Mouse (Mus musculus) kidney, adult 2 months (tissue): ENCODE results near the gene Foxn3. TPM values are rescaled to one million over a fixed set of nuclear protein-coding genes. Genes with fewer than 3 reads are reported as not detected.

ENCODE experiments used
- DNase-seq: peaks from one replicate; pipeline ENCODE4 v3.0.0; 2021
- H3K27ac ChIP-seq: fragments of 200-500 bp; 2 replicates; pipeline ENCODE4 v1.5.1; 2012; ENCODE audit warnings: low read depth, low read length, control low read depth, inconsistent platforms; ENCODE audit not compliant: insufficient read depth
- H3K27me3 ChIP-seq: fragments of 200-500 bp; replicated peaks from 2 replicates; pipeline ENCODE4 v1.6.1; 2012; ENCODE audit warnings: mild to moderate bottlenecking, moderate library complexity, low read length, inconsistent platforms; ENCODE audit not compliant: control insufficient read depth, insufficient read depth
- H3K36me3 ChIP-seq: fragments of 200-500 bp; 2 replicates; pipeline ENCODE4 v1.6.1; 2012; ENCODE audit warnings: mild to moderate bottlenecking, moderate library complexity, low read length, inconsistent platforms; ENCODE audit not compliant: control insufficient read depth, insufficient read depth
- H3K4me1 ChIP-seq: fragments of 200-500 bp; 2 replicates; pipeline ENCODE4 v1.6.1; 2011; ENCODE audit warnings: low read length; ENCODE audit not compliant: control insufficient read depth, insufficient read depth
- H3K4me3 ChIP-seq: fragments of 200-500 bp; 2 replicates; pipeline ENCODE4 v1.5.1; 2011; ENCODE audit warnings: mild to moderate bottlenecking, low read depth, low read length, control low read depth; ENCODE audit not compliant: insufficient read depth
- CTCF ChIP-seq: fragments of 200-500 bp; conservative IDR thresholded peaks from 2 replicates; pipeline ENCODE4 v1.5.1; 2011; ENCODE audit warnings: low read depth, mild to moderate bottlenecking, control low read depth, low read length, moderate library complexity, mixed read lengths; ENCODE audit not compliant: insufficient read depth, insufficient read length
- POLR2A ChIP-seq: fragments of 200-500 bp; IDR thresholded peaks from one replicate; pipeline ENCODE4 v1.6.1; 2011; ENCODE audit warnings: low read depth, low read length, control low read depth
- WGBS: fragments of 180-500 bp; shearing (Covaris S2); methylation state at CpG from one replicate; pipeline ENCODE4 v1.1.7; 2018; 5-methylcytosine and 5-hydroxymethylcytosine counted together
- polyA plus RNA-seq: library from polyadenylated mRNA; depleted of rRNA; stranded (reverse); fragments of >200 nt; gene quantifications from 2 replicates; pipeline ENCODE4 v1.2.3, GENCODE M21; 2012

The Foxn3 gene
- polyA plus RNA-seq, 1 experiment: 28.0 TPM

GRCm38 (mm10) chr12:99231321-99231720 lies 332.1 kb downstream of the Foxn3 start:
- TF ChIP-seq CTCF: no peak
- no peak for TF ChIP-seq POLR2A
- Histone ChIP-seq H3K27me3 (no peaks in the 10 kb centered on the region), H3K4me3 (no peak overlapping the region), H3K36me3 (no peaks in the 10 kb centered on the region), H3K27ac (no peak overlapping the region), H3K4me1 (peaks cover 12% of the 10 kb centered on the region; the same call in 1 of the 2 replicates)
- whole genome bisulfite sequencing: 49% methylated on average over 6 of the region's 6 CpGs
- DNase-seq: peak; percentile 30

- 96% methylated on average over 5 of the region's 5 CpGs for WGBS
- Histone ChIP-seq H3K27me3 (no peaks in the 10 kb centered on the region), H3K4me1 (peaks cover 12% of the 10 kb centered on the region; the same call in 1 of the 2 replicates), H3K4me3 (no peak overlapping the region), H3K27ac (no peak overlapping the region), H3K36me3 (no peaks in the 10 kb centered on the region)
- TF ChIP-seq CTCF: no peak
- TF ChIP-seq POLR2A: no peak
- no peak for DNase-seq
Observed at GRCm38 (mm10) chr12:99230783-99231048, 332.7 kb downstream of the Foxn3 start.

GRCm38 (mm10) chr12:99229973-99230782 lies 333.2 kb downstream of the Foxn3 start:
- no peak for DNase-seq
- Histone ChIP-seq H3K4me1 (peaks cover 12% of the 10 kb centered on the region; the same call in 1 of the 2 replicates), H3K4me3 (no peak overlapping the region), H3K27ac (no peak overlapping the region), H3K27me3 (no peaks in the 10 kb centered on the region), H3K36me3 (no peaks in the 10 kb centered on the region)
- WGBS: 86% methylated on average over 17 of the region's 17 CpGs
- TF ChIP-seq CTCF (no peak), POLR2A (no peak)

- WGBS: 83% methylated on average over 6 of the region's 6 CpGs
- TF ChIP-seq CTCF: no peak
- TF ChIP-seq POLR2A: no peak
- H3K27ac ChIP-seq: no peak overlapping the region
- no peak for DNase-seq
- no peaks in the 10 kb centered on the region for H3K27me3 ChIP-seq
- H3K4me3 ChIP-seq: no peak overlapping the region
- no peaks in the 10 kb centered on the region for H3K36me3 ChIP-seq
- peaks cover 8% of the 10 kb centered on the region; the same call in 1 of the 2 replicates for H3K4me1 ChIP-seq
Observed at GRCm38 (mm10) chr12:99227313-99227952, 335.9 kb downstream of the Foxn3 start.

- H3K36me3 ChIP-seq: no peaks in the 10 kb centered on the region
- H3K27ac ChIP-seq: no peak overlapping the region
- peaks cover 5% of the 10 kb centered on the region; the same call in 1 of the 2 replicates for H3K4me1 ChIP-seq
- no peak for DNase-seq
- no peak overlapping the region for H3K4me3 ChIP-seq
- no peaks in the 10 kb centered on the region for H3K27me3 ChIP-seq
- no peak for TF ChIP-seq POLR2A
- TF ChIP-seq CTCF: no peak
- WGBS: 81% methylated on average over 13 of the region's 13 CpGs
Observed at GRCm38 (mm10) chr12:99224863-99225603, 338.3 kb downstream of the Foxn3 start.

- no peak for DNase-seq
- WGBS: 82% methylated on average over 15 of the region's 15 CpGs
- no peaks in the 10 kb centered on the region for H3K27me3 ChIP-seq
- no peak for TF ChIP-seq CTCF
- TF ChIP-seq POLR2A: no peak
- H3K36me3 ChIP-seq: no peaks in the 10 kb centered on the region
- no peak overlapping the region for H3K27ac ChIP-seq
- H3K4me1 ChIP-seq: no peaks in the 10 kb centered on the region; the same call in 1 of the 2 replicates
- no peak overlapping the region for H3K4me3 ChIP-seq
Observed at GRCm38 (mm10) chr12:99221087-99221846, 342.1 kb downstream of the Foxn3 start.
